Mouse (Mus musculus): ENCODE results near the gene Hist1h2ai. TPM values are rescaled to one million over a fixed set of nuclear protein-coding genes. Genes with fewer than 3 reads are reported as not detected.

Hist1h2ai gene
- total RNA-seq, 2 experiments from 2014 or later, result 129 to 178 TPM

Small RNAs within 50 kb of the gene (microRNA-seq; reads per million reads assigned to microRNA genes)
- gene Gm44357 (not detected), gene Gm44367 (not detected), gene Gm44454 (not detected)

Other genes starting within 250 kb of the Hist1h2ai start
- 1 to 10 TPM in 1 of 2 experiments, under 1 TPM in 1; 0.97 to 1.5 TPM for gene Nkapl, start 247.9 kb upstream of the Hist1h2ai start, total RNA-seq (2021)
- 1 to 10 TPM; 7.8 to 8.8 TPM for gene Zkscan4, start 237.5 kb upstream of the Hist1h2ai start, total RNA-seq (2021)
- gene Gm10065, start 237.0 kb upstream of the Hist1h2ai start, total RNA-seq (2021), result not detected
- gene AK157302, start 221.2 kb upstream of the Hist1h2ai start, total RNA-seq (2021), result 10 to 100 TPM; 11.3 to 14.5 TPM
- gene Gm11273, start 215.0 kb upstream of the Hist1h2ai start, total RNA-seq (2021), result 10 to 100 TPM; 36.2 to 49.5 TPM
- gene Zkscan8, start 185.3 kb upstream of the Hist1h2ai start, total RNA-seq (2021), result 10 to 100 TPM; 13.7 to 13.9 TPM
- gene Olfr1366, start 173.6 kb upstream of the Hist1h2ai start, total RNA-seq (2021), result not detected
- gene Olfr1535, start 156.5 kb upstream of the Hist1h2ai start, total RNA-seq (2021), result not detected
- not detected for gene Olfr1364, start 134.7 kb upstream of the Hist1h2ai start, total RNA-seq (2021)
- gene Olfr1362, start 102.4 kb upstream of the Hist1h2ai start, total RNA-seq (2021), result not detected
- gene Olfr11, start 73.9 kb upstream of the Hist1h2ai start, total RNA-seq (2021), result not detected
- gene Olfr1361, start 53.0 kb upstream of the Hist1h2ai start, total RNA-seq (2021), result not detected
- not detected for gene Olfr1360, start 39.0 kb upstream of the Hist1h2ai start, total RNA-seq (2021)
- gene Olfr1359, start 18.3 kb upstream of the Hist1h2ai start, total RNA-seq (2021), result not detected
- gene Hist1h2bl, start 279 bp upstream of the Hist1h2ai start, total RNA-seq (2021), result 100 to 1,000 TPM; 112 to 115 TPM
- 100 to 1,000 TPM; 159 to 180 TPM for gene Hist1h3h, start 1.2 kb downstream of the Hist1h2ai start, total RNA-seq (2021)
- gene Hist1h2bm, start 5.6 kb downstream of the Hist1h2ai start, total RNA-seq (2021), result 10 to 100 TPM; 34.8 to 37.4 TPM
- 10 to 100 TPM; 35.9 to 46.7 TPM for gene Hist1h4j, start 18.6 kb downstream of the Hist1h2ai start, total RNA-seq (2021)
- 100 to 1,000 TPM; 525 to 563 TPM for gene Hist1h4k, start 34.1 kb downstream of the Hist1h2ai start, total RNA-seq (2021)
- gene Hist1h2ak, start 37.4 kb downstream of the Hist1h2ai start, total RNA-seq (2021), result 10 to 100 TPM; 59.3 to 67.5 TPM
- 10 to 100 TPM; 57.6 to 68.8 TPM for gene Hist1h2bn, start 37.7 kb downstream of the Hist1h2ai start, total RNA-seq (2021)
- gene Hist1h1b, start 64.2 kb downstream of the Hist1h2ai start, total RNA-seq (2021), result 10 to 100 TPM; 55.3 to 56.6 TPM
- gene Hist1h3i, start 66.9 kb downstream of the Hist1h2ai start, total RNA-seq (2021), result 100 to 1,000 TPM; 145 to 150 TPM
- gene Hist1h2an, start 70.8 kb downstream of the Hist1h2ai start, total RNA-seq (2021), result 10 to 100 TPM; 13.0 to 15.8 TPM
- gene Hist1h2bp, start 71.0 kb downstream of the Hist1h2ai start, total RNA-seq (2021), result 10 to 100 TPM; 41.6 to 49.7 TPM
- gene Hist1h2bq, start 93.8 kb downstream of the Hist1h2ai start, total RNA-seq (2021), result 100 to 1,000 TPM; 108 to 110 TPM
- not detected for gene Hist1h2ao, start 94.0 kb downstream of the Hist1h2ai start, total RNA-seq (2021)
- 100 to 1,000 TPM; 320 to 409 TPM for gene Hist1h4m, start 95.3 kb downstream of the Hist1h2ai start, total RNA-seq (2021)
- gene Hist1h4n, start 115.8 kb downstream of the Hist1h2ai start, total RNA-seq (2021), result 10 to 100 TPM; 34.5 to 43.1 TPM
- 100 to 1,000 TPM; 184 to 208 TPM for gene Hist1h2ap, start 117.1 kb downstream of the Hist1h2ai start, total RNA-seq (2021)
- gene Hist1h2br, start 117.3 kb downstream of the Hist1h2ai start, total RNA-seq (2021), result 100 to 1,000 TPM; 106 to 108 TPM
- gene Zfp184, start 228.7 kb downstream of the Hist1h2ai start, total RNA-seq (2021), result 10 to 100 TPM; 12.1 to 14.0 TPM

All from left cerebral cortex, postnatal 4 days (tissue).